In the genomic region with DNA sequence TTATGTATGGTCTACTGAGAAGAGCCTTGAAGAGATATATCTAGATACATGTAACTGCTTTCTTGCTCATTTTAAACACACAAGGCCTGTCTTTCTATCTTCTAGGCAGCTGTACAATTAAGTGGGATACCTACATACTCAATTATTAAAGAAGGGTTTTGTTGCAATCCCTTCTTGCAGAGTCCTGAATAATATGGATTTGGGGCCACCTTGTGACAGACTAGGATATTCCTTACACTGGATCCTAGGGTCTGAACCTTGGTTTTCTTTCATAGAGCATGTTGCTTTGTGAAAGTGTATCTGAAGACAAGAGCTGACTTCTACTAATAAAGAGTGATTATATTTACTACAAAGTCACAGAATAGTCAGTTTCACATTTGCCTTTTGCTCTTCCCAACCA, we compare ENCODE assay signal across 22 mouse cellular contexts. TPM values are rescaled to one million over a fixed set of nuclear protein-coding genes. Genes with fewer than 3 reads are reported as not detected.
A peak's percentile ranks its signal among the peaks of the same experiment; 100 is the strongest.
DNase-seq lines count a peak whose midpoint lies in the region; ATAC-seq and TF ChIP-seq lines count a peak whose summit lies in the region.
"Had no signal": no experiment of that assay in that cellular context is flagged by ENCODE, and none has a peak within 500 bp of the region (broad histone marks: within the 10 kb centered on the region; RNA-seq: fewer than 3 reads in every experiment).

No protein-coding gene starts in this region.

- H3K9ac ChIP-seq in heart, postnatal 0 days (replicated peaks; ENCODE audit: low read depth, low read length), result no peak overlapping the region
- no peak overlapping the region for H3K9ac ChIP-seq in limb, embryonic 14.5 days (ENCODE audit: low read depth, low read length, severe bottlenecking)
- H3K9ac ChIP-seq in MEL (ENCODE audit: control insufficient read depth, low read depth, low read length, poor library complexity, severe bottlenecking), result no peak overlapping the region
- H3K9ac ChIP-seq: forebrain, embryonic 15.5 days; hindbrain, embryonic 15.5 days; liver, embryonic 13.5 days; midbrain, embryonic 13.5 days had no signal

- TF ChIP-seq EP300 in heart, postnatal 0 days (IDR thresholded peaks at IDR 0.05; ENCODE audit: low read depth), result no peak
- TF ChIP-seq EP300 in MEL (IDR thresholded peaks at IDR 0.05; ENCODE audit: low read depth in 1 of 2, low read length in 2 of 2), result no peak

- ATAC-seq in heart, postnatal 0 days (ENCODE audit: insufficient read depth, low read depth), result no peak
- no peak for ATAC-seq in limb, embryonic 14.5 days (ENCODE audit: low FRiP score, low read depth)
- ATAC-seq: forebrain, embryonic 15.5 days; midbrain, embryonic 13.5 days had no signal

- no peak overlapping the region for H3K4me2 ChIP-seq in heart, postnatal 0 days (ENCODE audit: low read depth, low read length)
- no peak overlapping the region for H3K4me2 ChIP-seq in limb, embryonic 14.5 days (replicated peaks; ENCODE audit: low read depth, low read length, severe bottlenecking)
- H3K4me2 ChIP-seq: forebrain, embryonic 15.5 days; hindbrain, embryonic 15.5 days; liver, embryonic 13.5 days; midbrain, embryonic 13.5 days had no signal

- TF ChIP-seq RAD21 in MEL (IDR thresholded peaks at IDR 0.05; ENCODE audit: low read depth, low read length), result peak; percentile 28

- no peak for TF ChIP-seq POLR2A in limb, embryonic 14.5 days (IDR thresholded peaks at IDR 0.05; ENCODE audit: borderline replicate concordance, extremely low read depth, insufficient read depth, insufficient read length)
- TF ChIP-seq POLR2A in MEL (IDR thresholded peaks at IDR 0.05; ENCODE audit: control insufficient read depth in 1 of 2, insufficient read depth in 1 of 2, low read depth in 1 of 2, low read length in 2 of 2, poor library complexity in 1 of 2), result no peak

- H3K4me1 ChIP-seq in heart, postnatal 0 days (ENCODE audit: control insufficient read depth, insufficient read depth), result no peaks in the 10 kb centered on the region
- H3K4me1 ChIP-seq in limb, embryonic 14.5 days (ENCODE audit: control insufficient read depth, insufficient read depth, low read length), result no peaks in the 10 kb centered on the region
- H3K4me1 ChIP-seq in limb, embryonic 10.5 days, result no peaks in the 10 kb centered on the region
- H3K4me1 ChIP-seq in MEL (ENCODE audit: control insufficient read depth in 1 of 2, insufficient read depth in 2 of 2, low read length in 2 of 2), result no peaks in the 10 kb centered on the region
- H3K4me1 ChIP-seq: forebrain, embryonic 15.5 days; hindbrain, embryonic 15.5 days; liver, embryonic 13.5 days; midbrain, embryonic 13.5 days had no signal

- no peaks in the 10 kb centered on the region for H3K36me3 ChIP-seq in heart, postnatal 0 days (replicated peaks; ENCODE audit: control insufficient read depth, insufficient read depth, low read length)
- no peaks in the 10 kb centered on the region for H3K36me3 ChIP-seq in limb, embryonic 14.5 days (ENCODE audit: control insufficient read depth, insufficient read depth, low read length)
- H3K36me3 ChIP-seq in limb, embryonic 10.5 days, result no peaks in the 10 kb centered on the region
- H3K36me3 ChIP-seq in MEL (ENCODE audit: control insufficient read depth in 1 of 2, insufficient read depth in 2 of 2, low read length in 2 of 2), result no peaks in the 10 kb centered on the region
- H3K36me3 ChIP-seq: forebrain, embryonic 15.5 days; G1E; hindbrain, embryonic 15.5 days; liver, embryonic 13.5 days; midbrain, embryonic 13.5 days had no signal

- no peak overlapping the region for H3K27ac ChIP-seq in heart, postnatal 0 days (ENCODE audit: low read depth)
- no peak overlapping the region for H3K27ac ChIP-seq in limb, embryonic 14.5 days (replicated peaks; ENCODE audit: low read depth, low read length)
- H3K27ac ChIP-seq in limb, embryonic 10.5 days, result no peak overlapping the region
- no peak overlapping the region for H3K27ac ChIP-seq in MEL (ENCODE audit: control insufficient read depth, low read depth, low read length)
- H3K27ac ChIP-seq: forebrain, embryonic 15.5 days; hindbrain, embryonic 15.5 days; liver, embryonic 13.5 days; midbrain, embryonic 13.5 days had no signal

- H3K79me2 ChIP-seq in MEL (ENCODE audit: control insufficient read depth, insufficient read depth, low read length, poor library complexity), result no peaks in the 10 kb centered on the region

- H3K9me3 ChIP-seq in heart, postnatal 0 days (replicated peaks; ENCODE audit: control insufficient read depth, low read length), result no peaks in the 10 kb centered on the region
- H3K9me3 ChIP-seq in limb, embryonic 14.5 days (ENCODE audit: control insufficient read depth, low read length), result no peaks in the 10 kb centered on the region
- H3K9me3 ChIP-seq in limb, embryonic 10.5 days (replicated peaks), result no peaks in the 10 kb centered on the region
- H3K9me3 ChIP-seq in MEL (replicated peaks; ENCODE audit: insufficient read depth, low read length), result no peaks in the 10 kb centered on the region
- H3K9me3 ChIP-seq: forebrain, embryonic 15.5 days; G1E; hindbrain, embryonic 15.5 days; liver, embryonic 13.5 days; midbrain, embryonic 13.5 days had no signal

- H3K4me3 ChIP-seq in heart, postnatal 0 days (ENCODE audit: low read depth, low read length), result no peak overlapping the region
- H3K4me3 ChIP-seq in limb, embryonic 14.5 days (replicated peaks; ENCODE audit: low read length), result no peak overlapping the region
- H3K4me3 ChIP-seq in limb, embryonic 10.5 days, result no peak overlapping the region
- H3K4me3 ChIP-seq in MEL (ENCODE audit: control insufficient read depth in 1 of 2, insufficient read depth in 1 of 2, low read depth in 2 of 2, low read length in 2 of 2), result no peak overlapping the region
- H3K4me3 ChIP-seq: erythroblast, embryonic 14.5 days; forebrain, embryonic 15.5 days; hindbrain, embryonic 15.5 days; liver, embryonic 13.5 days; midbrain, embryonic 13.5 days had no signal

- no peaks in the 10 kb centered on the region for H3K27me3 ChIP-seq in heart, postnatal 0 days (ENCODE audit: control insufficient read depth, insufficient read depth, low read length)
- H3K27me3 ChIP-seq in limb, embryonic 14.5 days (ENCODE audit: control insufficient read depth, insufficient read depth, low read length), result no peaks in the 10 kb centered on the region
- H3K27me3 ChIP-seq in limb, embryonic 10.5 days (ENCODE audit: low read depth, poor library complexity, severe bottlenecking), result no peaks in the 10 kb centered on the region
- no peaks in the 10 kb centered on the region; a peak in 2 of 4 replicates for H3K27me3 ChIP-seq in MEL (ENCODE audit: control insufficient read depth in 1 of 2, insufficient read depth in 2 of 2, low read length in 2 of 2)
- H3K27me3 ChIP-seq: forebrain, embryonic 15.5 days; hindbrain, embryonic 15.5 days; liver, embryonic 13.5 days; midbrain, embryonic 13.5 days had no signal

- no peak for DNase-seq in heart, postnatal 0 days (ENCODE audit: low spot score)
- DNase-seq in heart, adult 11 months, result no peak
- DNase-seq in limb, embryonic 14.5 days (ENCODE audit: low spot score), result peak; percentile 25
- DNase-seq in limb, embryonic 10.5 days (ENCODE audit: low spot score), result no peak
- peak; percentile 79 for DNase-seq in 3T3-L1 (ENCODE audit: low read depth, low spot score)
- DNase-seq in MEL (ENCODE audit: low read depth, low spot score), result no peak
- no peak for DNase-seq in right cerebral cortex, postnatal 25 days
- DNase-seq: adrenal gland, adult 8-10 months; cerebellum, postnatal 36 days; kidney, adult 8-10 months; liver, embryonic 13.5 days; thymus, postnatal 4 days had no signal

- peak; percentile 36 for TF ChIP-seq CTCF in heart, postnatal 0 days (IDR thresholded peaks at IDR 0.05; ENCODE audit: low read depth)
- TF ChIP-seq CTCF in MEL (IDR thresholded peaks at IDR 0.05 in 2 of 3, conservative IDR thresholded peaks at IDR 0.05 in 1 of 3; ENCODE audit: control insufficient read depth in 1 of 3, insufficient read depth in 1 of 3, low read depth in 2 of 3, low read length in 3 of 3, poor library complexity in 1 of 3, severe bottlenecking in 1 of 3), result peak in 1 of 3 experiments; percentile 6; a peak in 1 of 6 replicates

TF ChIP-seq in MEL, 35 proteins besides CTCF, POLR2A, EP300 and RAD21 (continues in another document):
- no peak for TF ChIP-seq USF1 (IDR thresholded peaks at IDR 0.05; ENCODE audit: low read depth, low read length)
- TF ChIP-seq GATA1 (IDR thresholded peaks at IDR 0.05; ENCODE audit: low read depth, low read length), result no peak
- TF ChIP-seq ZMIZ1 (IDR thresholded peaks at IDR 0.05; ENCODE audit: low read depth, low read length), result no peak
- TF ChIP-seq HCFC1 (IDR thresholded peaks at IDR 0.05; ENCODE audit: low read depth, low read length), result no peak
- TF ChIP-seq NRF1 (IDR thresholded peaks at IDR 0.05; ENCODE audit: insufficient read depth, low read depth, low read length, poor library complexity, severe bottlenecking), result no peak
- TF ChIP-seq USF2 (IDR thresholded peaks at IDR 0.05; ENCODE audit: borderline replicate concordance in 1 of 2, insufficient read depth in 1 of 2, low read depth in 1 of 2, low read length in 2 of 2), result no peak
- TF ChIP-seq MEF2A (IDR thresholded peaks at IDR 0.05; ENCODE audit: extremely low read depth, insufficient replicate concordance, low read depth, low read length, poor library complexity, severe bottlenecking), result no peak
- TF ChIP-seq ZC3H11A (IDR thresholded peaks at IDR 0.05; ENCODE audit: low read depth, low read length), result no peak
- TF ChIP-seq POLR2AphosphoS5 (IDR thresholded peaks at IDR 0.05; ENCODE audit: borderline replicate concordance, low read depth, low read length), result no peak
- no peak for TF ChIP-seq MXI1 (IDR thresholded peaks at IDR 0.05; ENCODE audit: low read depth, low read length)

RNA-seq across cellular contexts. Expression of a gene that starts 24.3 kb away (rescaled TPM):
- 0.27 and 0.31 TPM in 2 replicates for total RNA-seq in heart, postnatal 0 days (2014; rRNA removed; ENCODE audit: low replicate concordance)
- 1.4 and 1.5 TPM in 2 replicates for polyA plus RNA-seq in heart, postnatal 0 days (2015; fragmentation: Nextera tagmentation; extraction: Ambion mirVana)
- 2.3 and 2.9 TPM in 2 replicates for polyA plus RNA-seq in limb, embryonic 14.5 days (2012; rRNA removed)
- polyA plus RNA-seq in limb, embryonic 14.5 days (2014; fragmentation: Nextera tagmentation; extraction: Ambion mirVana), result 1.8 and 2.8 TPM in 2 replicates
- 0.16 and 0.64 TPM in 2 replicates for polyA plus RNA-seq in limb, embryonic 10.5 days (2016; fragmentation: Nextera tagmentation; extraction: Ambion mirVana)
- not detected in 2 replicates for total RNA-seq in MEL (2012; rRNA removed)
- polyA plus RNA-seq in MEL (2012; ENCODE audit: insufficient read depth in 1 of 2, insufficient read length in 2 of 2, low read depth in 1 of 2, low replicate concordance in 2 of 2, missing spikeins in 1 of 2), result not detected
- total RNA-seq: left cerebral cortex, postnatal 36 days had no signal
- polyA plus RNA-seq: erythroblast, embryonic 14.5 days; G1E; midbrain, embryonic 13.5 days had no signal

RNA-seq across cellular contexts. Expression of a gene that starts 36.9 kb away (rescaled TPM):
- total RNA-seq in heart, postnatal 0 days (2014; rRNA removed; ENCODE audit: low replicate concordance), result not detected in 2 replicates
- polyA plus RNA-seq in heart, postnatal 0 days (2015; fragmentation: Nextera tagmentation; extraction: Ambion mirVana), result not detected in 2 replicates
- polyA plus RNA-seq in limb, embryonic 14.5 days (2012; rRNA removed), result 0.31 and 0.65 TPM in 2 replicates
- polyA plus RNA-seq in limb, embryonic 14.5 days (2014; fragmentation: Nextera tagmentation; extraction: Ambion mirVana), result not detected in 2 replicates
- not detected in 2 replicates for polyA plus RNA-seq in limb, embryonic 10.5 days (2016; fragmentation: Nextera tagmentation; extraction: Ambion mirVana)
- total RNA-seq in MEL (2012; rRNA removed), result not detected in 2 replicates
- polyA plus RNA-seq in MEL (2012; ENCODE audit: insufficient read depth in 1 of 2, insufficient read length in 2 of 2, low read depth in 1 of 2, low replicate concordance in 2 of 2, missing spikeins in 1 of 2), result not detected
- total RNA-seq: gastrocnemius, adult 18-20 months; layer of hippocampus, postnatal 25 days; left cerebral cortex, postnatal 36 days had no signal
- polyA plus RNA-seq: embryonic facial prominence, embryonic 11.5 days; forebrain, embryonic 15.5 days; G1E; heart, embryonic 16.5 days; hindbrain, embryonic 15.5 days; liver, embryonic 13.5 days; midbrain, embryonic 13.5 days had no signal

Comparison
In these comparisons a context has a peak if more than half of its experiments do, and no peak if none do; other contexts are left out.
1. DNase-seq: peak in limb, embryonic 14.5 days (single experiment) and 3T3-L1 (single experiment); none in heart, postnatal 0 days (single experiment), heart, adult 11 months (single experiment), limb, embryonic 10.5 days (single experiment), MEL (single experiment) and right cerebral cortex, postnatal 25 days (single experiment).